Mouse (Mus musculus): ENCODE results near the gene Rps13. TPM values are rescaled to one million over a fixed set of nuclear protein-coding genes. Genes with fewer than 3 reads are reported as not detected.

Gene Rps13
- polyA plus RNA-seq, 1 experiment: 2,450 TPM

- TF ChIP-seq GATA1 (IDR thresholded peaks at IDR 0.05; ENCODE audit: low read length): no peak
These were observed 32.2 kb downstream of the Rps13 start for GRCm38 (mm10) chr7:116301661-116302311.

- TF ChIP-seq GATA1 (IDR thresholded peaks at IDR 0.05; ENCODE audit: low read length): no peak
These were observed 32.9 kb downstream of the Rps13 start for GRCm38 (mm10) chr7:116301144-116301543.

DNA sequence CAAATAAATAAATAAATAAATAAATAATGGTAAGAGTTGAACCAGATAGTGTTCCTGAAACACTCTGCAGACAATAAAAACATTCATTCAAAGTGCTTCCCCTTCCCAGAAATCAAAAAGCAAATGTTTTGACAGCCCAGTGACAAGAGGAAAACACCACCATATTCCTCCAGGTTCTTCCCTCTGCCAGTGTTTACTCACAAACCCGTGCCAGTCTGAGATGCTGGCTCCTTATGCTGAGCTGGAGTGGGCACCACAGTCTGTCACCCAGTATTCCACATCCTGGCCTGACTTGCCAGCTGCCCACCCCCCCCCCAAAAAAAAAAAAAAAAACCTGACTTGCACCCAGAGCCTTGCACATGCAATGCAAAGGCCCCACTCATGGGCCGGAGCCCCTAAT, 35.1 kb downstream of the Rps13 start:
- no peak for TF ChIP-seq GATA1 (IDR thresholded peaks at IDR 0.05; ENCODE audit: low read length)

DNA sequence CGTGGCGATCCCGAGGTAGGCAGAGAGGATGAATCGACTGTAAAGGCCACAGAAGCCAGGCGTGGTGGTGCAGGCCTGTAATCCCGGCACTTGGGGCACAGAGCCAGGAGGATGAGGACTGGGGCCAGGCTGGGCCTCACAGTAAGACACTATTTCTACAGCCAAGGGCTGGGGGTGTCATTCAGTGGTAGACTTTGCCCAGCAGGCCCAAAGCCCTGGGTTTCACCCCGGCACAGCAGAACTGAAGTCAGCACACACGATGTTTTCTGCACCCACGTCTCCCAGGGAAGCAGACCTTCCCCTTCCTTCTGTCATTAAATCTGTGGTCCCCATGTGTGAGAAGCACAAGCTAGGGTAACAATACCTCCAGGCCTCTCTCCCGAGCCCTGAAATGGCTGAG, 35.6 kb downstream of the Rps13 start:
- no peak for TF ChIP-seq GATA1 (IDR thresholded peaks at IDR 0.05; ENCODE audit: low read length)

GRCm38 (mm10) chr7:116294961-116295360, 39.0 kb downstream of the Rps13 start:
- TF ChIP-seq GATA1 (IDR thresholded peaks at IDR 0.05; ENCODE audit: low read length): no peak

GRCm38 (mm10) chr7:116292377-116292776, 41.6 kb downstream of the Rps13 start:
- no peak for TF ChIP-seq GATA1 (IDR thresholded peaks at IDR 0.05; ENCODE audit: low read length)

GRCm38 (mm10) chr7:116290559-116290958, 43.4 kb downstream of the Rps13 start:
- TF ChIP-seq GATA1 (IDR thresholded peaks at IDR 0.05; ENCODE audit: low read length): no peak

GRCm38 (mm10) chr7:116288996-116289395, 45.0 kb downstream of the Rps13 start:
- no peak for TF ChIP-seq GATA1 (IDR thresholded peaks at IDR 0.05; ENCODE audit: low read length)

DNA sequence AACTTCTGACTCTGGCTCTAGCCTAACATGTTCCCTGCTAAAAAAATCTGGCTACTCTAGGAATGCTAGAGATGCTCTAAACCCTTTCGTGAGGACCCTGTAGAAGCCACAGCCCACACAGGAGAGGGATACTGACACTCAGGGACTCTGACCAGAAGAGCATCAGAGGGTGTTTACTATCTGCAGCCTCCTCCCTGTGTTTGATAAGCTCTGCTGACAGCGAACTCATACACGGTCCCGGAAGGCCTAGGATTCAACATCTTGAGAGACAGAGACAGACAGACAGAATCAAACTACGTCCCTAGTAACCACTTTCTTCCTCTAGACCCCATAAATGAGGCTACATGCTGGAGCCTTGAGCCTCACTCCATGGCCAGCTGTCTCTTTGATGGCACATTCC, 46.0 kb downstream of the Rps13 start:
- no peak for TF ChIP-seq GATA1 (IDR thresholded peaks at IDR 0.05; ENCODE audit: low read length)

DNA sequence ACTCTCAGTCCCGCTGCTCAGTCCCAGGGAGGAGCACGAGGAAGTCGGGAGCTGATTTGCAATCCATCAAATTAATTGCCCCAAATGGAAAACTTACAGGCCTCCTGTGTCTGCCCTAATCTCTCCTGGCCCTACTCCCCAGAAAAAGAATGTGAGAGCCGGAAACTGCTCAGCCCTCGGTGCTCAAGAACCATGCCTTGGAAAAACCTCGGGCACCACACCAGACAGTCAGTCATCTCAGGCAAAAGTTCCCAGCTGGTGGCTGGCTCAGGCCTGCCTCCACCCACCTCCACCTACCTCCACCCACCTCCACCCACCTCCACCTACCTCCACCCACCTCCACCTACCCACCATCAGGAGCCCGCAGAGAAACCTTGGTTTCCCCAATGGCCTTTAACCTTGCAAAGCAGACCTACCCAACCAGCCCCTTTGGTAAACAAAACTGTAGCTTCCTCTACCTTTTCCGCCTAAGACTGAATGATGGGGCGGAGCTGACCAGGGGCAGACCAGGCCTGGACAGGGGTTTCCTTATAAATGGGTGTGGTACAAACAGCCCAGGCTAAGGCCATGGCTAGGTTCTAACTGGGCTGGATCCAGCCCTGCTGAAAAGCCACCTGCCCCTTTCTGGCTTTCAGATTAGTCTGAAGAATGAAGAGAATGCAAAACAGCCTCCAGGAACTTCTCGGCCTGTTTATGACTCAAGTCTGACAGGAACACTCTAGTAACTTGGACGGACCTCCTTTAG, 47.2 kb downstream of the Rps13 start:
- no peak for TF ChIP-seq GATA1 (IDR thresholded peaks at IDR 0.05; ENCODE audit: low read length)

- no peak for TF ChIP-seq GATA1 (IDR thresholded peaks at IDR 0.05; ENCODE audit: low read length)
These were observed 47.8 kb downstream of the Rps13 start for GRCm38 (mm10) chr7:116286173-116286572.

GRCm38 (mm10) chr7:116285216-116285615, 48.8 kb downstream of the Rps13 start:
- TF ChIP-seq GATA1 (IDR thresholded peaks at IDR 0.05; ENCODE audit: low read length): no peak

GRCm38 (mm10) chr7:116282755-116283154, 51.2 kb downstream of the Rps13 start:
- no peak for TF ChIP-seq GATA1 (IDR thresholded peaks at IDR 0.05; ENCODE audit: low read length)

Other genes starting within 250 kb of the Rps13 start
- not detected in 2 replicates for gene Gm4353, start 249.6 kb downstream of the Rps13 start, polyA plus RNA-seq (2012)
- gene Plekha7, start 25.8 kb downstream of the Rps13 start, polyA plus RNA-seq (2012): 24.5 and 29.2 TPM in 2 replicates
- gene Pik3c2a, start 109.3 kb upstream of the Rps13 start, polyA plus RNA-seq (2012): 0.54 and 0.72 TPM in 2 replicates
- gene Nucb2, start 170.2 kb upstream of the Rps13 start, polyA plus RNA-seq (2012): 0.18 and 0.22 TPM in 2 replicates